Mouse (Mus musculus) right cerebral cortex, postnatal 14 days (tissue): ENCODE measurements around the gene Slamf9.
A peak's percentile ranks its signal among the peaks of the same experiment; 100 is the strongest.

Source experiments
- DNase-seq: peaks from one replicate; pipeline ENCODE4 v3.0.0; 2022

The Slamf9 gene

GRCm38 (mm10) chr1:172515396-172515795 lies 40.2 kb downstream of the Slamf9 start:
- DNase-seq: no peak

- no peak for DNase-seq
Observed at GRCm38 (mm10) chr1:172518013-172518412, 42.9 kb downstream of the Slamf9 start.

GRCm38 (mm10) chr1:172519644-172520043 lies 44.5 kb downstream of the Slamf9 start:
- DNase-seq: no peak

GRCm38 (mm10) chr1:172520576-172521440 lies 45.6 kb downstream of the Slamf9 start, which contains the start of gene Cfap45:
Cfap45 (plus strand) TSS chr1:172520801.
- peak; percentile 74 for DNase-seq

- DNase-seq: no peak
Observed at GRCm38 (mm10) chr1:172522524-172522923, 47.4 kb downstream of the Slamf9 start.

- DNase-seq: no peak
Observed at GRCm38 (mm10) chr1:172523699-172524101, 48.5 kb downstream of the Slamf9 start.

- DNase-seq: no peak
Observed at GRCm38 (mm10) chr1:172525027-172525764, 50.0 kb downstream of the Slamf9 start.

GRCm38 (mm10) chr1:172525971-172526370 lies 50.8 kb downstream of the Slamf9 start:
- no peak for DNase-seq

- no peak for DNase-seq
Observed at GRCm38 (mm10) chr1:172526380-172527081, 51.4 kb downstream of the Slamf9 start.

- no peak for DNase-seq
Observed at GRCm38 (mm10) chr1:172527431-172527830, 52.3 kb downstream of the Slamf9 start.
